Mouse (Mus musculus) heart, embryonic 14.5 days (tissue): Measurements from ENCODE around the gene Castor2. TPM values are rescaled to one million over a fixed set of nuclear protein-coding genes. Genes with fewer than 3 reads are reported as not detected.

Experiments used
- ATAC-seq: fragments of 200-750 bp; cut with Nextera tagmentation; 2 replicates; pipeline ENCODE4 v1.8.0; 2017; ENCODE audit warnings: low read depth, moderate TSS enrichment; ENCODE audit not compliant: insufficient number of reproducible peaks, insufficient read depth, low FRiP score
- H3K27ac ChIP-seq, 2 experiments: fragments of 200-500 bp in 1 of 2; fragments of 300-500 bp in 1 of 2; sonication (generic) in 1 of 2; replicated peaks in 1 of 2; 2 replicates each; pipeline ENCODE4 v1.5.1; 2012 to 2014; ENCODE audit warnings: low read depth in 2 of 2, low read length in 2 of 2, control low read depth in 1 of 2, mild to moderate bottlenecking in 1 of 2, mixed read lengths in 1 of 2; ENCODE audit not compliant: control insufficient read depth in 1 of 2, insufficient read depth in 1 of 2
- H3K27me3 ChIP-seq: fragments of 300-500 bp; sonication (generic); 2 replicates; pipeline ENCODE4 v1.6.1; 2014; ENCODE audit warnings: mild to moderate bottlenecking, low read length, control low read depth; ENCODE audit not compliant: control insufficient read depth, insufficient read depth
- H3K36me3 ChIP-seq: fragments of 300-500 bp; sonication (generic); 2 replicates; pipeline ENCODE4 v1.6.1; 2014; ENCODE audit warnings: mild to moderate bottlenecking, control low read depth, low read length, mixed read lengths; ENCODE audit not compliant: control insufficient read depth, insufficient read depth
- H3K4me1 ChIP-seq, 2 experiments: fragments of 200-500 bp in 1 of 2; fragments of 300-500 bp in 1 of 2; sonication (generic) in 1 of 2; 2 replicates each; pipeline ENCODE4 v1.6.1; 2012 to 2014; ENCODE audit warnings: low read length in 2 of 2, control low read depth in 1 of 2, mixed read lengths in 1 of 2; ENCODE audit not compliant: control insufficient read depth in 2 of 2, insufficient read depth in 2 of 2
- H3K4me2 ChIP-seq: fragments of 300-500 bp; sonication (generic); 2 replicates; pipeline ENCODE4 v1.6.1; 2014; ENCODE audit warnings: mild to moderate bottlenecking, low read length
- H3K4me3 ChIP-seq, 2 experiments: fragments of 200-500 bp in 1 of 2; fragments of 300-500 bp in 1 of 2; sonication (generic) in 1 of 2; 2 replicates each; pipeline ENCODE4 v1.5.1; 2012 to 2014; ENCODE audit warnings: low read length in 2 of 2, mild to moderate bottlenecking in 2 of 2, control low read depth in 1 of 2, low read depth in 1 of 2, moderate library complexity in 1 of 2; ENCODE audit not compliant: control insufficient read depth in 1 of 2, insufficient read depth in 1 of 2
- H3K9ac ChIP-seq: fragments of 300-500 bp; sonication (generic); 2 replicates; pipeline ENCODE4 v1.6.1; 2014; ENCODE audit warnings: mild to moderate bottlenecking, low read length
- H3K9me3 ChIP-seq: fragments of 300-500 bp; sonication (generic); 2 replicates; pipeline ENCODE4 v1.6.1; 2016; ENCODE audit warnings: low read length, control low read depth; ENCODE audit not compliant: control insufficient read depth
- WGBS: fragments of 180-500 bp; shearing (Covaris S2); extraction: QIAGEN DNeasy Blood & Tissue Kit; methylation state at CpG from one replicate; pipeline ENCODE4 v1.1.7; 2014; 5-methylcytosine and 5-hydroxymethylcytosine counted together
- polyA plus RNA-seq: library from polyadenylated mRNA; unstranded; fragments of >200 nt; fragmentation: Nextera tagmentation; extraction: Ambion mirVana; gene quantifications from 2 replicates; pipeline ENCODE4 v1.2.1, GENCODE M21; 2014

The Castor2 gene
- polyA plus RNA-seq, 1 experiment from 2014 or later = 6.2 TPM

DNA sequence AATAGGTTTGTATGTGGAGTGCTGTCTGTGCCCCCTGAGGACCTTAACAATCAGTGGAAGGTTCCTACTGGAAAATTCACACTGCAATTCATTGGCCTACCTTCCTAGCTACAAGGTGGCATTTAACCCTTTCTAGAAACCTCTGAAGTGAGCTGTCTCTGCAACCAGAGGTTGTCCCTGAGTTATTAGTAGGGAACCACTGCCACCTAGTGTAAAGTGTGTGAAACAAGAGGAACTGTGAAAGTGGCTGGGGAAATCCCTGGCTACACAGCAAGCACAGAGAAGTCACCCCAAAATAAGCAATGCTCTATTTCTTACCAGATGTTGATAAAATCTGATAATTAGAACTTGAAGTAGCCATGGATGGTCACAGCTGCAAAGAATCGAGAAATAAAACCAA is 31.6 kb upstream of the Castor2 start:
- Histone ChIP-seq H3K4me2 (no peak overlapping the region), H3K27me3 (peaks cover 9% of the 10 kb centered on the region; the same call in 1 of the 2 replicates), H3K9me3 (peaks cover 13% of the 10 kb centered on the region; the same call in 1 of the 2 replicates), H3K36me3 (no peaks in the 10 kb centered on the region), H3K9ac (no peak overlapping the region), H3K4me1 (no peaks in the 10 kb centered on the region; a peak in 1 of 4 replicates), H3K4me3 (no peak overlapping the region), H3K27ac (no peak overlapping the region)
- 23% methylated on average over 1 of the region's 1 CpGs for WGBS
- ATAC-seq = no peak

DNA sequence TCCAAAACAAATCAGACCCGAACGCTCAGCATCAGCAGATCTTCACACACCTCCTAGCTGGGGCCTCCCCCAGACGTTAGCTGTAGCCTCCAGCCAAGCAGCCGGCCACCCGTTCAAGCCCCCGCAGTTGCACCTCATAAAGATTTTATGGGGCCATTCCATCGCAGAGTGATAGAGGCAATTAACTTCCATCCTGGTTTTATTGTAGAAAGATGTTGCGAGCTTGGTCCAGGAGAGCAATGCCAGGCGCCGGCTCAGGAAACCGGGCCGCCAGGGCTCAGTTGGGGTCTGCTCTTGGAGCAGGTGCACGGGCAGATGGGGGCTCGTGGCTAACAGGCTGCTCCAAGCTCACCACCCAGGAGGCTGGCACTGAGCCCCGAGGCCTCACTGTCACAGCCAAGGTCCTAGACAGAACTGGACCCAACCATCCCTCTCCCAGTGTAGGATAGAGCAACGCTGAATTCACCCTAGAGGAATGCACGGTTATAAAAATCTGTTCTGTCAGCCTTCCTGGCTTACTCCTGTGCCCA is 25.9 kb upstream of the Castor2 start:
- no peak overlapping the region for H3K4me2 ChIP-seq
- WGBS = 72% methylated on average over 17 of the region's 17 CpGs
- no peaks in the 10 kb centered on the region; a peak in 1 of 4 replicates for H3K4me1 ChIP-seq
- no peak overlapping the region for H3K27ac ChIP-seq
- peaks cover 17% of the 10 kb centered on the region; the same call in 1 of the 2 replicates for H3K9me3 ChIP-seq
- ATAC-seq = no peak
- H3K9ac ChIP-seq = no peak overlapping the region
- H3K27me3 ChIP-seq = no peaks in the 10 kb centered on the region
- no peaks in the 10 kb centered on the region for H3K36me3 ChIP-seq
- H3K4me3 ChIP-seq = no peak overlapping the region

DNA sequence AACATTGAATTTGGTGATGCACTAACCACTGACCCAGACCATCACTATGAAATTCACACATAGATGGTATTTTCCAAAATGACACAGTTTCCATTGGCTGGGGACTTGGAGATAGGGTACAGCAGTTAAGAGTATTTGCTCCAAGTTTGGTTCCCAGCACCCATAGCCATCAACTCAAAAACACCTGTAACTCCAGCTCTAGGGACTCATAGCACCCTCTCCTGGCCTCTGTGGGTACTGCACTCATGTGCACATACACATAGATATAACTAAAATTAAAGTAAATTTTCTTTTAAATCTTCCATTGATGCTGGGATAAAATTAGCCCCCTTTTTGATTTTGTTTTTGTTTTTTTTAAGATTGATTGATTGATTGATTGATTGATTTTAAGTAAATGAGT is 25.1 kb upstream of the Castor2 start:
- no peak overlapping the region for H3K27ac ChIP-seq
- no peak overlapping the region for H3K4me3 ChIP-seq
- peaks cover 17% of the 10 kb centered on the region; the same call in 1 of the 2 replicates for H3K9me3 ChIP-seq
- ATAC-seq = no peak
- no peak overlapping the region for H3K4me2 ChIP-seq
- no peak overlapping the region for H3K9ac ChIP-seq
- H3K27me3 ChIP-seq = no peaks in the 10 kb centered on the region
- no peaks in the 10 kb centered on the region for H3K36me3 ChIP-seq
- no peaks in the 10 kb centered on the region; a peak in 1 of 4 replicates for H3K4me1 ChIP-seq

DNA sequence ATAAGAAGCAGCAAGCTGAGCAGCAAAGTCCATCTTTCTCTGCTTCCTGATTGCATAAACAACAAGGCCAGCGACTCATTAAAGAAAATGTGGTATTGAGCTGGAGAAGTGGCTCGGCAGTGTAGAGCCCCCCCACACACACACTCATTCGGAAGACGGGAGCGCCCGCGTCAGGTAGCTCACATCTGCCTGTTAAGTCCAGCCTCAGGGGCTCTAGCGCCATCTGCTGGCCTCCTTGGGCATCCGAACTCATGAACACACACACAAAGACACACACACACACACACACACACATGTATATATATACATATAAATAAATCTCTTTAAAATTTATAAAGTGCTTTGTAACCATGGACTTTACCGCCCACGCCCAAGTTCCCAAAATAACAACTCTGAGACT is 23.3 kb upstream of the Castor2 start:
- no peak for ATAC-seq
- H3K4me3 ChIP-seq = no peak overlapping the region
- no peaks in the 10 kb centered on the region for H3K27me3 ChIP-seq
- H3K36me3 ChIP-seq = no peaks in the 10 kb centered on the region
- no peak overlapping the region for H3K9ac ChIP-seq
- H3K9me3 ChIP-seq = peaks cover 4% of the 10 kb centered on the region; the same call in 1 of the 2 replicates
- H3K4me2 ChIP-seq = no peak overlapping the region
- H3K4me1 ChIP-seq = peaks cover under 1 to 6% of the 10 kb centered on the region in 2 experiments; a peak in 2 of 4 replicates
- WGBS = 88% methylated on average over 11 of the region's 11 CpGs
- no peak overlapping the region for H3K27ac ChIP-seq

DNA sequence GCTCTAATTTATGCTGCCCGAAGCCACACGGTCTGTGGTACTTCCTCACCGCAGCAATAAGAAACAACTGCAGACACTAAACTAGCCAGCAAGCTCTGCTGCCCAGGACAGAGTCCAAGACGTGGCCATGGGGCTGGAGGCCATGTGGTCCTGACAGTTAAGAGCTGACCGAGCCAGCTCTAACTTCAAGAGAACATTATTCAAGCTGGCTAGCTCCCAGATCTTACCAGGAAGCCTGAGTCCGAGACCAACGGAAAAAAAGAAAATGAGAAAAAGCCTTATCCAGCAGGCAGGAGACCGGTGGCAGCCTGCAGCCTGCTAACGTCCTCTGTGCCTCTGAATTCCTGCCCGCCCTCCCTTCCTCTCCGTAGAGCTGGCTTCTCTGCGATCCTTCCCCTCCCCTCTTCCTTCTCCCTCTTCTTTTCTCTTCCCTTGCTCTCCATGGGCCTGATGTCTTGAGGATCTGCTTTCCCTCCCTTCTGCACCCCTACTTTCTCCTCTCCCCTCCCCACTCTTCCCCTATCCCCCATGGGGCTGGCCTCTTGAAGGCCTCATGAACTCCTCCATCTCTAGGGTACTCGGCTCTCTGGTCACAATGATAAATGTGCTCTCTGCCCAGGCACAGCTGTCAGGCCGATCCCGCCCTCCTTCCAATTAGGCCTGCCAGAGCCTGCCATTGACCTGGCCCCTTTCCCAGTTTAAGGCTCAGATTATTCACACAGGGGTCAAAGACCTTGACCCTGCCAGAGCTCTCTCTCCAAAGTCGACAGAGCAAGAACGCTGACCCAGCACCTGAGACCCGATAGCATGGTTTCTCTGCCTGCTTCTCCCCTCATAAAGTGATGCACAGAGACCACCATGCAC is 18.6 kb upstream of the Castor2 start:
- no peak overlapping the region for H3K4me3 ChIP-seq
- H3K4me2 ChIP-seq = no peak overlapping the region
- H3K27me3 ChIP-seq = no peaks in the 10 kb centered on the region
- peaks cover 3 to 6% of the 10 kb centered on the region in 2 experiments; a peak in 2 of 4 replicates for H3K4me1 ChIP-seq
- 40% methylated on average over 18 of the region's 18 CpGs for WGBS
- H3K9me3 ChIP-seq = peaks cover 4% of the 10 kb centered on the region; the same call in 1 of the 2 replicates
- H3K27ac ChIP-seq = no peak overlapping the region; a peak in 1 of 4 replicates
- ATAC-seq = no peak
- no peaks in the 10 kb centered on the region for H3K36me3 ChIP-seq
- H3K9ac ChIP-seq = no peak overlapping the region

DNA sequence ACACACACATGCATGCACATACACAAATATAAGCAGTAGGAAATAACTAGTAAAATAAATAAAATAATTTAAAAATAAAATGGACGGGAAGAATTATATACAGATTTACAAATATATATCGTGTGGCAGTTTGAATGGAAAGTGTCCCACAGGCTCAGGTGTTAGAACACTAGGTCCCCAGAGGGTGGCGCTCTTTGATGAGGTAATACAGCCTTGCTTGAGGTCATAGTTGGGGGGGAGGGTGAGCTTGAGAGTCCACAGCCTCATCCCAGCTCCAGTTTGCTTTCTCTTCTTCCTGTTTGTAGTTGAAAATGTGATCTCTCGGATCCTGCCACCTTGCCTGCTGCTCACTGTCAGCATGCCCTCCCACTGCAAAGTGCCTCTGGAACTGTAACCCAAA is 14.3 kb upstream of the Castor2 start:
- no peaks in the 10 kb centered on the region for H3K9me3 ChIP-seq
- H3K27me3 ChIP-seq = no peaks in the 10 kb centered on the region
- H3K4me3 ChIP-seq = no peak overlapping the region
- no peaks in the 10 kb centered on the region for H3K36me3 ChIP-seq
- 72% methylated on average over 4 of the region's 4 CpGs for WGBS
- no peak overlapping the region for H3K9ac ChIP-seq
- H3K27ac ChIP-seq = no peak overlapping the region
- H3K4me2 ChIP-seq = no peak overlapping the region
- peaks cover 4 to 6% of the 10 kb centered on the region in 2 experiments; a peak in 2 of 4 replicates for H3K4me1 ChIP-seq
- no peak for ATAC-seq

DNA sequence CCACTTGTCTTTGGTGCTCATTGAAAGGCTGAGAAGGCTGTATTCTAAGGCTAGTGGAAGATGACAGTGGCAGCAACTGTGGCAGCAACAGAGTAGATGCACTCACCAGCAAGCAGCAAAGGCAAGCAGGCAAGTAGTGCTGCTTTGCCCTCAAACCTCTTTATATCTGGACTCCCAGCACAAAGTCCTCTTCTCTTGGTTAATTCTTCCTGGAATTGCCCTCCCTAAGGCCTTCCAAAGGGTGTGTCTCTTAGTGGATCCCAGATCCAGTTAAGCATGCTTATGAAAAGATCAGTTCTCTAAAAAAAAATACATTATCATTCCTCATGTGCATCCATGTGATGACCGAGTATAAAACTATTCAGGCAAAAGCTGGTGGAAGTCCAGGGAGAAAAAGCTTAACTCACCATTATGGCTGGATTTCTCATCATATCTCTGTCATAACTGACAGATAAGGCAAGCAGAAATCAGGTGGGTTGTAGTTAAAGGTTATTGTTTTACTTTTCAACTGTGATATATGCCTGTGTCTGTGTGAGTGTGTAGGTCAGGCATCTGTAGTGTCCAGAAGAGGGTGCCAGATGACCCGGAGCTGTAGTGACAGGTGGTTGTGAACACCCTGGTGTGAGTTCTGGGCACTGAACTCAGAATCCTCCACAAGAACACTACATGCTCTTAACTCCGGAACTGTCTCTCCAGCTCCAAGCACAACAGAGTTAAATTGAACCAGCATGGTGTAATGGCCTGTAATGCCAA is 13.4 kb upstream of the Castor2 start:
- Histone ChIP-seq H3K4me3 (no peak overlapping the region), H3K27me3 (no peaks in the 10 kb centered on the region), H3K36me3 (no peaks in the 10 kb centered on the region), H3K4me2 (no peak overlapping the region), H3K27ac (no peak overlapping the region), H3K4me1 (peaks cover 0 to 4% of the 10 kb centered on the region in 2 experiments; a peak in 1 of 4 replicates), H3K9me3 (no peaks in the 10 kb centered on the region), H3K9ac (no peak overlapping the region)
- ATAC-seq = no peak
- 83% methylated on average over 3 of the region's 3 CpGs for WGBS
